Mouse (Mus musculus) kidney, postnatal 14 days (tissue): Measurements from ENCODE around the gene Slc2a10.
A peak's percentile ranks its signal among the peaks of the same experiment; 100 is the strongest.

Source experiments
- DNase-seq: peaks from one replicate; pipeline ENCODE4 v3.0.0; 2022; ENCODE audit warnings: mixed read lengths

The Slc2a10 gene

DNA sequence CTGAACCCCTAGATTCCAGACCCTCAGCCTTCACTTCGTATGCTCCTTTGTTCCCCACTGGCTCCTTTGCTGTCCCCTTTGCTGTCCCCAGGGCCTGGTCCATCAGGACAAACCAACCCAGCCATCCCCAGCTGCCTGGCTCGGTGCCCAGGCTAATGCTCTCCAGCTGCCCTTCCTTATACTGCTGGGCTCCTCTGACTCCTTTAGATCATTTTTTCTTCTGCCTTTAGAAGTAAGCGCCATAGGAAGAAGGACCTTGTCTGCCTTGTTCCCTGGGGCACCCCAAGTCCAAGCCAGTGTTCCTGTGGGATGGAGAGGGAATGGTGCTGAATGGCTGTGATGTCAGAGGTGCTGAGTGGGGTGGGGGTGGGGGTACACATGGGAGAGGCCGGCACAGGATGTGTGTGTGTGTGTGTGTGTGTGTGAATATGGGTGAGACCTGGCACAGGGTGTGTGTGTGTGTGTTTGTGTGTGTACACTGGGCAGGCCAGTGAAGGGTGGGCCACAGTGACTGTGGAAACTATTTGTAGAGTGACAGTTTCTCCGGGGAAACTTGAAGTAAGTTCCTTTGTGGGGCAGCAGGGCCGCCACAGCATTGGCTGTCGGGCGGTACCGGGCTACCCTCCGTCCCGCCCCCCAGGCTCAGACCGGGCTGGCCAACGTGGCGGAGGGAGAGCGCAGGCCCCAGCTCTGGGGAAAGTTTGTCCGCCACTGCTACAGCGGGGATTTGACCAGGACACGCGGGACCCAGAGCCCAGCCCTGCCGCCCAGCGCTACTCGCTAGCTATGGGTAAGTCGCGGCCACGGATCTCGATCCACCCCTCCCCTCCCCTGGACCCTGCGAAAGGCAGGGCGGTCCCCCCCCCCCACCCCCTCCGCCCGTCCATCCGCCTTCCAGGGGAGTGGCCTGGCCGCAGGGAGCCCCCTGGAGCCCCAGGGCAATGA, at the start of gene Slc2a10:
Gene Slc2a10, plus strand, starts transcription at position 529 of the 945 bp plus-strand sequence.
- peak; percentile 62 for DNase-seq

DNA sequence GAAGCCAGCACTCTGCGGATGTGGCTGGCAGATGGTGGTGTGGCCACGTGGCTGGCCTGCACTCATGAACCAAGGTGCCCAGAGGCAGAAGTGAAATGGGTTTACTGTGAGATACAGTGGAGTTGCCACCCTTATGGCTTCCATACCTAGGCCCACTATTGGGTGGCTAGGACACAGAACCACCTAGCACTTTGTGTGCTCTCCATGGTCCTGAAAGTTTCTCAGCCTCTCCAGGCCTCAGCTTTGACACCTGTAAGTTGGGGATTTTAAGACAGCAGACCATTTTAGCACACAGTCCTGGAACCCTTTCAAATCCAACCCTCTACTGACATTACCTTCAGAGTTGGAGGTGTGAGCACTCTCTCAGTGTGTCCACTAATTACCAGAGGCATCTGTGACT, 46.9 kb upstream of the Slc2a10 start:
- DNase-seq = peak; percentile 33

DNA sequence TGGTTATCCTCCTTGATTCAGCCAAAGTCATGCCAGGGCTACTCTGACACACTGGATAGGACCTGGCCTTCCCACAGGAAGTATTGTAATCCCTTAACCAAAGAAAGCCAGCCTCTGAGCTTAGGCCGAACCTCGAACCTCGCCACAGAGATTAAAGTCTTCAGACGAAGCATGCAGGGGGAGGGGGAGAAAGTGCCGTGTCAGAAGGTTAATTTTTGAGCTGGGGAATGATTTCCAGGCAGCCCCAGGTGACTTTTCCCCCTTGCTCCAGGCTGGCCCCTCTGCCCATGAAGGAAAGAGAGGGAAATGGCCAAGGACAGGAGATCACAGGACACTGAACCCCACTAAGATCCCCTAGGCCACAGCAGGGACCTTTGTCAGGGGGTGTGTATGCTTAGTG, 45.4 kb upstream of the Slc2a10 start:
- DNase-seq = peak; percentile 73

DNA sequence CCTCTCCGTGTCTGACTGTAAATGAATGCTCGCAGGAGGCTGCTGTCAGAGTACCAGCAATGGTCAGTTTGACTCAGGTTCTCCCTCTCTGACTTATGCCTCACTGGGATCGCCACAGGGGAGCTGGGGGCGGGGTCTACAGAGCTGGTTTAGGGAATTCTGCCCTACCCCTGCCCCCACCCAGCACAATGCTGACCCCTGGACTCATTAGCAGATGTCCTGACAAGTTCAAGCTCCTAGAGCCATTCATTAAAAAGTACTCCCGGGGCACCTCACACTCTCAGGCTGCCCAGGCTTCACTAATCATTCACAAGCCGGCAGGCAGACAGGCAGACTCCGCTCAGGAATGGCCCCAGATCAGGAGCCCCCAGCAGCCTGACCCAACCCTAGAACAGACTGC, 43.9 kb upstream of the Slc2a10 start:
- peak; percentile 91 for DNase-seq

DNA sequence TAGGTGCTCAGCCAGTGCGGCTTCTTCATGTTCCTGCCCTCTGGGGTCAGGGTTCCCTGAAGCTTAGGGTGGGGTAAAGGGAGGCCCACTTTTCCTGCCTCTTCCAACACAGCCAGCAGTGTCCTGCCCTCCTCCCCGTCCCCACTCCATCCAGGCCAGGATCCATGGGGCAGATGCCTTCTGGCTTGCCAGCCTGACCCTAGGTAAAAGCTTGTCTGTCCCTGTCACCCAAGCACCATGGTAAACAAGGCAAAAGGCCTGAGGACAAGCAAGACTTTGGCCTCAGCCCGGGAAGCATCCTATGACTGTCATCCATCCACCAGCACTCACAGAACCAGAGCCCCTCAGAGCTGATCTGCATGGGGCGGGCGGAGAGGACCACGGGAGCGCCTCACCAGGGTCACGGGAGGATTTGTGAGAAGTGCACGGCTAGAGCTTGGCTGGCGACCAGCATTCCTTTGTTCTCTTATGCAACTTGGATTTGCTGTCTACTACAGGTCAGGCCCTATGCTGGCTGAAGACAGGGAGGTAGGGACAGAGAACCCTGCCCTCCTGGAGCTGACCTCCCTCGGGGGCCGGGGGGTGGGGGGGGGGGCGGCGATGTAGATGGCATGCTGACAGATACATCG, 35.6 kb upstream of the Slc2a10 start:
- peak; percentile 88 for DNase-seq

DNA sequence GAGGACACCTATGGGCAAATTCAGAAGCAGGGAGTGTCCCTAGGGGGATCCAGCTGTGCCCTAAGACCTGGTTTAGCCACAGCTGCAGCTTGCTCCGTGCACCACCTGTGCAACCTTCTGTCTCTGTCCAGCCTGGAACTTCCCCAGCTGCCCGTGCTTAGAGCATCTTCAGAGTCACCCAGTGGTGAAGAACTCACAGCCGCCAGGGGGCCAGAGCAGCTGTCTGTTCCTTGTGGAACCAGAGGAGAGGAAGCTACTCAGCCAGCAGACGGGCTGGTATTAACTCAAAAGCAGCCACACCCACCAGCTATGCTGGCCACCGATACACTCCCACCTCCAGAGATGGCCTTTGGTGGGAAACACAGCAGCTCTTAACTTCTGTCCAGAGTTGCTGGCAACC, 33.4 kb upstream of the Slc2a10 start:
- peak; percentile 43 for DNase-seq

DNA sequence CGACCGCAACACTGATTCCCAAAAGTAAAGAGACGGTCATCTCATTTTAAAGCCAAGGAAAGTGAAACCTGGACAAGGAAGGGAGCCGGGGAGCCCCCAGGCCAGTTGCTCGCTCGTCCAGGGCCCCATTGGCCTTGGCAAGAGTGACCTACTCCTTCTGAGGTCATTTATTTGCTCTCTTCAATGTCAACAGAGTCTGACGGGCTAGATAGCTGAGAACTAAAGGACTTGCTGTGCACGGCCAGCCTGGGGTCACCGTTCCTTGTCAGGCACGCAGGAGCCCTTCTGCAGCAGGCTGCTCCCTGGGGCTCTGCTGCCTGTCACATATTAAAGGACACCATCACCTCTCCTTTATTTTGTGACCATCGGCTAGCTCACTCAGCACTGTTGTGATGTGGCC, 31.6 kb upstream of the Slc2a10 start:
- DNase-seq = no peak

DNA sequence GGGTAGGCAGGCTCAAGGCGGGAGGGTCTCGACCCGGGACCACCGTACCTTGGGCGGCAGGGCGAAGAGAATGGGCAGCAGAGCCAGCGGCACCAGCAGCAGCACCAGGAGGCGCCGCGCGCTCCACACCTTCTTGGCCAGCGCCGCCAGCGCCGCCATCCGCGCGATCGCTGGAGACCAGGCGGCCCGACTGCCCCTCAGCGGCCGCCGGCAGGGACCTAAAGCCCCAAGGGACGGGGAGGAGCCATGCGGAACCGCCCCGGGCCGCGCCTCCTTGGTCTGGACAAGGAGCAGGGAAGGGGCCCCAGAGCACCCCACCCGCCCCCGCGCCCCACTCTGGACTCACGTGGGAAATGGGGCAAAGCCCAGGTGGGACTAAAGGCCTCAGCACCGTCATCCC, 30.6 kb upstream of the Slc2a10 start, which contains the start of gene Slc13a3:
Gene Slc13a3, minus strand, starts transcription at position 228 of the 400 bp plus-strand sequence.
- DNase-seq = peak; percentile 70

DNA sequence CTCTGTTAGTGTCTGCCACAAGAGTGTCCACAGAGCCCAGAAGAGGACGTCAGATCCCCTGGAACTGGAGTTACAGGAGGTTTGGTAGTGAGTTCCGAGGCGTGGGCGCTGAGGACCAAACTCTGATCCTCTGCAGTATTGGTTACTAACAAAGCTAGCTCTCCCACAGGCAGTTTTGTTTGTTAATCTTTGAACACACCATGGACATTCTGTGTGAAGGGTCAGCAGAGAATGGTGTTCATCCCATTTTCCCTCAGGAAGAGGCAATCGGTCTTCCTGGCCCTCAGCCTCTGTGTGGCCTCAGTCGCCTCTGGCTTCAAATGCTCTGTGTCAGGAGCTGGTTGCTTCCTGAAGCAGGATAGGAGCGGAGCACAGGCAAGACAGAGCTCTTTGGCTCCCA, 28.2 kb upstream of the Slc2a10 start:
- DNase-seq = no peak

DNA sequence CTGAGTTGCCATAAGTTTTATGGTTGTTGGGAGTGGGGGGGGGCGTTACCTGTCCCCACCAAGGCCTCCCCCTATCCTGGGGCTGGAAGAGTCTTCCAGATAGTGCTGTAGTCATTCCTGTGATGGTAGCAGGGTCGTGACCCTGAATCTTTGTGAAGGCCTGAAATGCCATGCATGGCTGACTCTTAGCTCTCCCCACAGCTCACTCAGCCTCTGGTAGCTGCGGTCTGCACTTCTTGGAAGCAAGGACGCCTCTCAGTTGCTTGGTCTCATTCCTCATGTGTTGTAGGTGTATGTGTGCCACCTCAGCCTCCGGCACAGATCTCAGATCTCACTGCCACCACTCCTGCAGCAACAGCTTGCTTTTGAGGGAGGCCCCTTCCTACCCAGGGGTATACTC, 27.7 kb upstream of the Slc2a10 start:
- DNase-seq = no peak

DNA sequence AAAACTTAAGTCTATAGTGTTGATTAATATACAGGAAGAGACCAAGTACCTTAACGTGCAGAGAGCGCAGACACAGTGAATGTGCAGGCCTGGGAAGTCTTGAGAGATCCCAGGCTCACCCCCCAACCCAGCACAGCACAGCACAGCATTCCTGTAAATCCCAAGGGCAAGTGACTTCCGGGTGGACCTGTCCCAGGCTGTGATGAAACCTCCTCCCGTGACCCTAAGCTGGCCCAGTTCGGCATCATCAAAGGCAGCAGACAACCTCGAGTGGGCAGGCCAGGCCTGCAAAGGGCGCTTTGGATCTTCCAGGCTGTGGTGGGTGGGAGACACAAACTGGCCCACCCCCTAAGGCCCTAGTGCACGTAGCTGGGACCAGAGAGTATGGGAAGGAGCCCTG, 21.6 kb upstream of the Slc2a10 start:
- no peak for DNase-seq

DNA sequence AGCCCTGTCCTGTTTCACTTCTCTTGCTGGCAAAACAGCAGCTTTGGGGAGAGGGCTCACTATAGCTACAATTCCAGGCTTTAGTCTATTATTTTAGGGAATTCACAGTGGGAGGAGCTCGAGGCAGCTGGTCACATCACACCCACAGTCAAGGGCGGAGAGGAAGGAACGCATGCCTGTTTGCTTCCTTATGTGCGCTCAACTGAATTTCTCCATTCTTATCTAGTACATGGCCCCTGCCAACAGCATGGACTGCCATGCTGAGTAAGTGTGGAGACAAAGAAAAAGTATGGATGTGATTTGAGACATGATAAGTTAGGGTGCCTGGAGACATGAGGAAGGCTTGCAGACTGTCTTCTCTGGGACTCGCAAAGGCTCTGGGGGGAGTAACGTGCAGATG, 19.4 kb upstream of the Slc2a10 start:
- DNase-seq = no peak

DNA sequence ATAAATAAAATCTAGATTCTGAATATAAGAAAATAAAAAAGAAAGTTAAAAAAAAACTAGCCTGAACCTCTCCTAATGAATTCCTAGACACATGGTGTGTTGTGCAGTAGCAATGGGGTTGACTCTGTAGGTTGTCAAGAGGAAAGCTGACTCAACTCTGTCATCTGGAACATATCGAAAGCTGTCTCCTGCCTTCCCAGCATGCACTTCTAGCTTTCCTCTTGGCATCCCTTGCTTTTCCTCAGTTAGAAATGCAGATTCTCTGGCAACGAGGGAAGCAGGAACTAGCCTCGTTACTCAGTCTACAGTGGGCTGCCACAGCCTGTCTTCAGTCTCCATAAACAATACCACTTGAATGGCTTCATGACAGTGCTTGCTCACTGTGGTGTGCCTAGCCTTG, 17.8 kb upstream of the Slc2a10 start:
- DNase-seq = no peak

DNA sequence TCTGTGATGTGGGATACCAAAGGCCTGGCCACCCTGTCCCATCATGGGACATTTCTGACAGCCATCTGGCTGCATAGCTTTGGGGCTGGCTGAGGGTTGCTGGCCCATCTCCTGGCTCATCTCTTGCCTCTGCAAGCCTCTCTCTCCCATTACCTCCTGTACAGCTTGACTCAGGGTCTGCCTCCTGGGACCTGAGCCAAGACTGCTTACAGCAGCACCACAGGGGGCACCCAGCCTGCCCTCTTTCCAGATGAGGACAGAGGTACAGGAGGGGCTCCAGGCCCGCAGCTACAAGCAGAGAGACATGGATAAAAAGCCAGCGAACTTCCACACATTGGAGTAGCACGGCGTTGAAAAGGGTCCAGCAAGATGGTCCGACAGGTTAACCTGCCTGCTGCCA, 17.2 kb upstream of the Slc2a10 start:
- no peak for DNase-seq

DNA sequence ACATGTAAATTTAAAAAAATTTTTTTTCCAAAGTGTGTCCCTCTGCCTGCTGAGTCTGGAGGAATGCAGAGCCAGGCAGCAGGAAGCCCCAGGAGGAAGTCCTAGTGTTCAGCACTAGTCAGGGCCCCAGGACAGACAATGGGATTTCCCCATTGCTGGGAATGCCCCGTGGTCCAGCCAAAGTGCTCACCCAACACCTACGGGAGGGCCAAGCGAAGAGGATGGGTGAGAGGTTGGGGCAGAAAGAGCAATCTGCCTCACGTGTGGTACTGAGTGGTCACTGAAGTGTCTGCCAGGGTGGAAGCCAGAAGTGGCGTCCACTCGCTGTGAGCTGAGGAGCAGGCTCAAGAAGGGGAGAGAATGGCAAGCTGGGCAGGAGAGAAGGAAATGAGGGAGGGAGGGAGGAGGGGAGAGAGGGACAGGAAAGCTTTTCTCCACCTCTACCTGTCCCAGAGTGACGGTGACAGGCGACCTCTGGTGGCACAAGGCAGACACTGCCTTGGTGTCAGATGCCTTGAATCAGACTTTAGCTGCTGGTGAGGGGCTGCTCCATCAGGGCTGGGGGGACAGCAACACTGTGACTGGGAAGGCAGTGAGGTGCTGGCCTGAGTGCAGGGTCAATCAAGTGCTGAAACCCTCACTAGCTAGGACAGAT, 16.6 kb upstream of the Slc2a10 start:
- DNase-seq = peak; percentile 67

DNA sequence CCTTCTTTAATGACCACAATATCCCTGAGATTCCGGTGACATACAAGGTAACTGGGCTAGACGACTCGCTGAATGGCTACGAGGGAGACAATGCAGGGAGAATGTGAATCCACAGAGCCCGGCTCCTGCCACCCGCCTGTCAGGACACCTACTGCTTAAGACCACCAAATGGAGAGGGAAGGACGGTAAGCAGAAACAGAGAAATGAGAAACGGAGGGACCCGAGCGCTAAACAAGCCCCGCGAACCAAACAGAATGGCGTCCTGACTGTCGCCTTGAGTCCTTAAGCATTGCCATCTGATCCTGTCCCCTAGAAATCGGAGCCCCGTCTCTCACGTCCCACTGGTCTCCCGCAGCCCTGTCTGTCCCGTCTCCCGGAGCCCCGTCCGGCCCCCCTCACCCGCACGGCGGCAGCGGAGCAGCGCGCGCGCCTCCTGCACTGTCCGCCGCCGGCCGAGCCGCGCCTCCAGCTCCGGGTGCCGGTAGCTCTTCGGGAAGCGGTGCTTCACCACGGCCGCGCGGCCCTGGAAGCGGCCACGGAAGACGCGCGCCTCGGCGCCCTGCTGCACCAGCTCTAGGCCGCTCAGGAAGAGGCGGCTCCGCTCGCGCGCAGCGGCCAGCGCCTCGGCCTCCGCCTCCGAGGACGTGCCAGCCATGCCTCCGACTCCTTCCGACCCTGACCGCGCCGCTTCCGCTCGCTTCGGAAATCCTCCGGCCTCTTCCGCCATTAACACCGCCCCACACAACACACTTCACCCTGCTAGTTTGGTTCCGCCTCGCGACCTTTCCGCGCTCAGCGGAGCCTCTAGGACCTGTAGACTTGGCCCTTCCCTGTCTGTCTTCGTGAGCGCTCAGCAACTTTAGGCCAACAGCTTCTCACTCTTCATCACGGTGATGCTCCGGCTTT, 10.7 kb upstream of the Slc2a10 start, which contains the start of gene Trp53rka:
Gene Trp53rka, minus strand, starts transcription at position 677 of the 906 bp plus-strand sequence.
- DNase-seq = peak; percentile 90

DNA sequence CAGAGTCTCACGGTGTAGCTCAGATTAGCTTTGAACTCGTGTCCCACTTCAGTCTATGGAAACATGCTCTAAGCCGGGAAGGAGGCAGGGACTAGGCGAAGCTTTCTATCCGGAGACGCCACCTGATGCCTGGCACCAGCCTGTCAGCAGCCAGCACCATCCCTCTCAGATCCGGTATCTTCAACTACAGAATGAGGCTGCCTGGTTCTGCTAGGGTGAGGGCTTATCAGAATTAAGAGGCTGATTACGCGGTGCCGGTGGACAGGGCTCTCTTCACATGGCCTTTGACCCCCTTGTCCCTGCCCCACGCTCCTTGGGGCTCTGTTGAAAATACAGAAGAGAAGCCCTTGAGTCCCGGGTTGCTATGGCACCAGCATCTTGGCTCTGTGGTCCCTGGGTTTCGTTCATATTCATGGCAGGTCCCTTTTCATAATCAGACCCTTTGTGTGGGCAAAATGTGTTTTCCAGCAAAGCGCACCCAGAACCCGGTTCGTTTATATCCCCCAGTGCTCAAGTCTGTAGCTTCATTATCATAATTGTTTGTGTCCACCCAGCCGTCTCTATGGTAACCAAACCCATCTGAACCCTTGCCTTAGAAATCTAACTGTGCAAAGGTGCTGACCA, 9.9 kb upstream of the Slc2a10 start:
- DNase-seq = no peak

DNA sequence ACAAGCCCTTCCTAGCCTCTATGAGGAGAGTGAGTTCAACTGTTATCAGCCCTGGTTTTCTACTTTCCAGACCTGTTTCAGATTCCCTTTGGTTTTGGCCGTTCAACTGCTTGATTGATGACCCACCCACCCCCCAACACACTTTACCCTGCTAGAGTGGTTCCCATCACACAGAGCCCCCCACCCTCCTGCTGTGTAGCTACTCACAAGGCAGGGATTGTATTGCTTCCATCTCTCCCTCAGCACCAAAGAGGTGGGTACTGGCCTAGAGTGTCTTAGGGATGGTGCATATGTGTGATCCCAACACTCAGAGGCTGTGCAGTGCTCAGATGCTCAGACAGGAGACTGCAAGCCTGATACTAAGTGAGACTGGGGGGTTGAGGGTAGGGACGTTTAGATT, 9.1 kb upstream of the Slc2a10 start:
- no peak for DNase-seq

DNA sequence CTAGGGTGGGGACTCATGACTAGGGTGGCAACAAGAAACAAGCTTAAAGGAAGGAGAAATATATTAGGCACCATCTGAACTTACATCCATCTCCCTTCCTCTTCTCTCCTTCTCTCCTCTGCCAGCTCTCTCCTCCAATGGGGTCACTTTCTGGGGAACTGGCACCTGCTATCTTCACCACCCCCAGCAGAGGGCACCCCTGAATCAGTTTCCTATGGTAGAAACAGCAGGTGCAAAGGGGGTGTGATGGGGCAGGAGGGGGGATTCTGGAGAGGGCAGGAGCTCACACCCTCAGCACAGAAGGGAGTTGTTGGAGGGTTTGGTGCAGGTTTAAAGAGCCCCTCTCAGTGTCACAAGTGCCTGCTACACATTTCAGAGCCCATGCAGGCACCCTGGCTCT, 7.3 kb upstream of the Slc2a10 start:
- DNase-seq = peak; percentile 38

DNA sequence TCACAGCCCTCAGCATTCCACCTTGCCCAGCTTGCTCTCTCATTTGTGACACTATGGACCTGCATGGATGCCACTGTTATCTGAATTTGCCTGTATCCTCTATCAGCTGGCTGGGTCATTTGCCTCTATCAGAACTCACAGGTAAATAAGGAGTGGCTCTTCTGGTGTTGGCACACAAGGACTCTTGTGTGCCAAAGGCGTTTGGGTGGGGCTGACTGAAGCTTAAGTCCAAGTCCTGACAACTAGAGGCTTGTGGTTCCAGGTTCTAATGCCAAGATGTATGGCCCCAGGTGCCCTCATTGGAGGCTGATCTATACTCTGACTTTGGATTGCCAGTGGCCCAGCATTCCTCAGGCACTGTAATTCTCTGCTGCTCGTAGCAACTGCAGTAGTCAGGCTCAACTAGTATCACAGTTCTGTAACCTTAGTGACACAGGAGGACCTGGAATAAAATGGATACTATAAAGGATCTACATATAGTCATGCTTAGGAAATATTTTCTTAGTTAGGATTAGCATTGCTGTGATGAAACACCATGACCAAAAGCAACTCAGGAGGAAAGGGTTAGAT, 5.8 kb upstream of the Slc2a10 start:
- no peak for DNase-seq

DNA sequence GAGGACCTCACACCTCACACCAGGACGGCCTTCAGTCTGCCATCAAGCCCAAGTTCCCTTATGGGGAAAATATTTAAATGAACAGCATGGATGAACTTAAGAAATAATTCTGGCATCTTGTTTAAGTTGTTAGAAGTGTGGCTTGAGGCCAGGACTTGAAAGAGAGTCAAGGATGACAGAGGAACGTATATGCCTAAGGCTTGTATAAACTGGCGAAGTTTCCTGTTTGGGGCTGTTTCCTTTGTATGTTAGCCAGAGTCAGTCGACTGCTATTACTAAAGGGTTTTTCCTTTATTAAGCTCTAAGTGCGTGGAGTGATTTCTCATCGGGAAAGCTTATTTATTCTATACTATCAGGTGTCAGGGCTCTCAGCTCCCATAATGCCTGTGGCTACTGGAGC, 4.8 kb upstream of the Slc2a10 start:
- no peak for DNase-seq

DNA sequence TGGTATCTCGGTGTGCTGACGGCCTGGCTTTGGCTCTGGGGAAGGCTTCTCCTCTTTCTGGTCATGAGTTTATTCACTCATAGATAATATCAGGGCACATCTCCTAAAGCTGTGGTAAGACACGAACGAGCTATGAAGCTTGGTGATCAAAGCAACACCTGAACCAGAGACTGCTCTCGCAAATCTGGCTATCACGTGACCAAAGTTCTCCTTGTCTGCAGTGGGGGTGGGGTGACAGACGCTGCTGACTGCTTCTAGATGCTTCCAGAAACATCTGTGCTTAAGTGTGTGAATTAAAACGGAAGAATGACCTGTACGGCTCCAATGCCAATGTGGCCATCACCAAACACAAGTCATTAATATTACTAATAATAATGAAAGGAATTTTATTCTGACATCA, 6.1 kb downstream of the Slc2a10 start:
- DNase-seq = no peak
